ENCODE assay signal across 8 mouse cellular contexts in the genomic region with DNA sequence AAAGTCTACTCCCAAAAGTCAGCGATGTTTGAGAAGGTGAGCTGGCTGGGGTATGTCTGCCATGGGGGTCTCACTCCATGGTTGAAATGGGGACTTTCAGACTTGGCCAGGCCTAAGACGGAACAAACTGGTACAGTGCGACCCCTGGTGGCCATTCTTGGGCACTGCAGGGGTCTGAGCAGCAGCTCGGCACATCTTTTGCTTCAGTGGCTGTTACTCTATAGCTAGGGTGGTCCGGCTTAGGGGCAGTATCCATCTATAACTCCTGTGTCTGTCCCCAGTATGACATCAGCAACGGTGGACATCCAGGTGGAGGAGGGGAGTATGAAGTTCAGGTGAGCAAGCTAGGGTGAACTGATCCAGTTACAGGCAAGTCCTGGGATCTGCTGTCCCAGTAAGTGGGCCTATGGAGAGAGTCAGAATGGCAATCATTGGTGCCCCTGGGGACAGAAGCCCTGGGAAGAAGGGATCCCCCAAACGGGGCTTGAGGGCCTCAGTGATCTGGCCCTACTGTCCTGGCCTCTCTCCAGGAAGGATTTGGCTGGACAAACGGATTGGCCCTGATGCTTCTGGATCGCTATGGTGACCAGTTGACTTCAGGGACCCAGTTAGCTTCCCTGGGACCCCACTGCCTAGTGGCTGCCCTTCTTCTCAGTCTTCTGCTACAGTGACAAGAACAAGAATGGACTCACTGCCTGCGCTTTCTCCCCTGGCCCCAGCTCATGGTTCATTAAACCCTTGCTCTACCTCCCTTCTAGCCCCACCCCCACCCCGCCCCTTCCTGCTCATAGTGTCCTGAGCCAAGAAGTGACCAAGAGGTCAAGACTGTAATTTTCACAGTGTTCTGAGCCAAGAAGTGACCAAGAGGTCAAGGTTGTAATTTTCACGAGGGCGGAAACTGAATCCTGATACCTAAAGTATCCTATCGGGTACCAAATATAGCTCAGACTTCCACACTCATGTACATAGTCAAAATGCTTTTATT. TPM values are rescaled to one million over a fixed set of nuclear protein-coding genes. Genes with fewer than 3 reads are reported as not detected.
DNase-seq lines count a peak whose midpoint lies in the region; ATAC-seq and TF ChIP-seq lines count a peak whose summit lies in the region.

No protein-coding gene starts in this region.

- DNase-seq in MN1 (ENCODE audit: low spot score): peak; percentile 70
- peak; percentile 58 for DNase-seq in cerebellum, adult 11-12 months
- DNase-seq in forebrain, postnatal 0 days: peak; percentile 89
- DNase-seq in hindbrain, embryonic 14.5 days (ENCODE audit: low spot score): peak; percentile 91
- DNase-seq in left cerebral cortex, adult 11 months (ENCODE audit: low spot score): peak; percentile 50
- peak; percentile 82 to 86 for DNase-seq in right cerebral cortex, postnatal 10 days (ENCODE audit: low spot score in 2 of 2)
- peak; percentile 66 for DNase-seq in urinary bladder, postnatal 25 days (ENCODE audit: low spot score)

- no peak overlapping the region for H3K4me2 ChIP-seq in forebrain, postnatal 0 days (ENCODE audit: low read depth)
- H3K4me2 ChIP-seq in hindbrain, embryonic 14.5 days (replicated peaks): no peak overlapping the region

- peak overlapping the region; percentile 21; the same call in 1 of the 2 replicates for H3K27ac ChIP-seq in forebrain, postnatal 0 days (ENCODE audit: low read depth, low read length)
- peak overlapping the region; percentile 34; the same call in 1 of the 2 replicates for H3K27ac ChIP-seq in hindbrain, embryonic 14.5 days

- no peak overlapping the region for H3K4me3 ChIP-seq in forebrain, postnatal 0 days (ENCODE audit: low read depth, low read length)
- no peak overlapping the region for H3K4me3 ChIP-seq in hindbrain, embryonic 14.5 days (replicated peaks; ENCODE audit: low read length)

- no peak overlapping the region for H3K9ac ChIP-seq in forebrain, postnatal 0 days
- H3K9ac ChIP-seq in hindbrain, embryonic 14.5 days: no peak overlapping the region

- no peaks in the 10 kb centered on the region for H3K4me1 ChIP-seq in forebrain, postnatal 0 days (ENCODE audit: insufficient read depth)
- peaks cover 21% of the 10 kb centered on the region; the same call in 1 of the 2 replicates for H3K4me1 ChIP-seq in hindbrain, embryonic 14.5 days (replicated peaks; ENCODE audit: control insufficient read depth, insufficient read depth, low read length)

- no peaks in the 10 kb centered on the region for H3K27me3 ChIP-seq in forebrain, postnatal 0 days (ENCODE audit: insufficient read depth, low read length)
- no peaks in the 10 kb centered on the region for H3K27me3 ChIP-seq in hindbrain, embryonic 14.5 days (ENCODE audit: control insufficient read depth, insufficient read depth, low read length)

- H3K36me3 ChIP-seq in forebrain, postnatal 0 days (ENCODE audit: insufficient read depth): peaks cover 23% of the 10 kb centered on the region
- peaks cover 40% of the 10 kb centered on the region for H3K36me3 ChIP-seq in hindbrain, embryonic 14.5 days (replicated peaks; ENCODE audit: control insufficient read depth, insufficient read depth)

- WGBS in forebrain, postnatal 0 days: 35% methylated on average over 14 of the region's 14 CpGs
- 29% methylated on average over 14 of the region's 14 CpGs for WGBS in hindbrain, embryonic 14.5 days

- no peaks in the 10 kb centered on the region for H3K9me3 ChIP-seq in forebrain, postnatal 0 days (ENCODE audit: low read length)
- no peaks in the 10 kb centered on the region for H3K9me3 ChIP-seq in hindbrain, embryonic 14.5 days (ENCODE audit: control insufficient read depth, low read length)

- TF ChIP-seq CTCF in forebrain, postnatal 0 days (IDR thresholded peaks at IDR 0.05; ENCODE audit: low read depth): peak; percentile 99

- peak; percentile 75 for ATAC-seq in forebrain, postnatal 0 days
- ATAC-seq in hindbrain, embryonic 14.5 days (ENCODE audit: low FRiP score): peak; percentile 46
- ATAC-seq in megakaryocyte, adult 5-6 weeks (ENCODE audit: poor library complexity, severe bottlenecking): peak; percentile 80

RNA-seq across cellular contexts. Expression of a gene that starts 12.6 kb away (rescaled TPM):
- total RNA-seq in forebrain, postnatal 0 days (2014; rRNA removed): not detected in 2 replicates
- polyA plus RNA-seq in forebrain, postnatal 0 days (2015; fragmentation: Nextera tagmentation; extraction: Ambion mirVana): not detected in 2 replicates
- polyA plus RNA-seq in hindbrain, embryonic 14.5 days (2014; fragmentation: Nextera tagmentation; extraction: Ambion mirVana): not detected in 2 replicates
- not detected in 2 replicates for total RNA-seq in megakaryocyte, adult 5-6 weeks (2015)
- not detected in 2 replicates for total RNA-seq in megakaryocyte, adult 5-6 weeks (2017)

RNA-seq across cellular contexts. Expression of a gene that starts 49.4 kb away (rescaled TPM):
- total RNA-seq in forebrain, postnatal 0 days (2014; rRNA removed): 106 and 129 TPM in 2 replicates
- polyA plus RNA-seq in forebrain, postnatal 0 days (2015; fragmentation: Nextera tagmentation; extraction: Ambion mirVana): 28.2 and 34.3 TPM in 2 replicates
- 41.9 and 46.4 TPM in 2 replicates for polyA plus RNA-seq in hindbrain, embryonic 14.5 days (2014; fragmentation: Nextera tagmentation; extraction: Ambion mirVana)
- total RNA-seq in megakaryocyte, adult 5-6 weeks (2015): 0.76 and 2.1 TPM in 2 replicates
- total RNA-seq in megakaryocyte, adult 5-6 weeks (2017): 2.0 and 2.6 TPM in 2 replicates

Comparison
In these comparisons a context has a peak if more than half of its experiments do, and no peak if none do; other contexts are left out.
1. RNA of a gene that starts 49.4 kb away (total RNA-seq): 106 to 129 TPM in forebrain, postnatal 0 days; 0.76 to 2.6 TPM in megakaryocyte, adult 5-6 weeks; every median in the first group is over 10 times any median in the second.
2. Peak in every context shown above with its lines, with median percentiles within 50 percentile points of each other: DNase-seq and ATAC-seq.